Mouse (Mus musculus) 416B (cell line): Measurements from ENCODE around the gene Cep57l1.

ENCODE experiments used
- DNase-seq: peaks from one replicate; pipeline ENCODE4 v3.0.0; 2011; ENCODE audit warnings: low read depth

Cep57l1 gene

GRCm38 (mm10) chr10:41740221-41740620 lies 69.5 kb downstream of the Cep57l1 start:
- no peak for DNase-seq

GRCm38 (mm10) chr10:41737245-41737644 lies 72.4 kb downstream of the Cep57l1 start:
- DNase-seq = no peak

GRCm38 (mm10) chr10:41735398-41735797 lies 74.3 kb downstream of the Cep57l1 start:
- DNase-seq = no peak

- DNase-seq = no peak
These were observed 76.5 kb downstream of the Cep57l1 start for GRCm38 (mm10) chr10:41733214-41733613.

GRCm38 (mm10) chr10:41731932-41732331 lies 77.7 kb downstream of the Cep57l1 start:
- no peak for DNase-seq

- no peak for DNase-seq
These were observed 78.9 kb downstream of the Cep57l1 start for GRCm38 (mm10) chr10:41730746-41731145.

- DNase-seq = no peak
These were observed 83.5 kb downstream of the Cep57l1 start for GRCm38 (mm10) chr10:41726215-41726614.

- no peak for DNase-seq
These were observed 90.1 kb downstream of the Cep57l1 start for GRCm38 (mm10) chr10:41719587-41719986.

- DNase-seq = no peak
These were observed 93.4 kb downstream of the Cep57l1 start, which contains the start of gene Ccdc162 for GRCm38 (mm10) chr10:41716029-41716897. Gene Ccdc162 (minus strand): TSS chr10:41716634.

GRCm38 (mm10) chr10:41715557-41715956 lies 94.1 kb downstream of the Cep57l1 start:
- no peak for DNase-seq

- peak; percentile 80 for DNase-seq
These were observed 98.2 kb downstream of the Cep57l1 start for GRCm38 (mm10) chr10:41711467-41711866.

- no peak for DNase-seq
These were observed 98.9 kb downstream of the Cep57l1 start for GRCm38 (mm10) chr10:41710773-41711172.

- DNase-seq = peak; percentile 34
These were observed 100.3 kb downstream of the Cep57l1 start for GRCm38 (mm10) chr10:41709341-41709740.

GRCm38 (mm10) chr10:41699669-41700068 lies 110.0 kb downstream of the Cep57l1 start:
- DNase-seq = no peak

GRCm38 (mm10) chr10:41697040-41697439 lies 112.6 kb downstream of the Cep57l1 start:
- no peak for DNase-seq

- peak; percentile 49 for DNase-seq
These were observed 118.7 kb downstream of the Cep57l1 start for GRCm38 (mm10) chr10:41690978-41691377.

- DNase-seq = peak; percentile 63
These were observed 119.5 kb downstream of the Cep57l1 start for GRCm38 (mm10) chr10:41689941-41690887.

GRCm38 (mm10) chr10:41684548-41684996 lies 125.1 kb downstream of the Cep57l1 start:
- DNase-seq = no peak

- DNase-seq = peak; percentile 86
These were observed 126.9 kb downstream of the Cep57l1 start for GRCm38 (mm10) chr10:41682546-41683393.

- DNase-seq = peak; percentile 79
These were observed 130.8 kb downstream of the Cep57l1 start for GRCm38 (mm10) chr10:41678746-41679360.

GRCm38 (mm10) chr10:41677396-41677795 lies 132.3 kb downstream of the Cep57l1 start:
- peak; percentile 27 for DNase-seq
